Mouse (Mus musculus) forebrain, embryonic 12.5 days (tissue): ENCODE measurements at regions not wholly inside any gene's neighbourhood (a gene's known extent, or its start where the extent isn't known, plus 50 kb on each side); places are given as distances from the start of the nearest gene placed in this dataset.

Source experiments
- ATAC-seq: fragments of 200-750 bp; cut with Nextera tagmentation; 2 replicates; pipeline ENCODE4 v1.8.0; 2017; ENCODE audit warnings: moderate TSS enrichment; ENCODE audit not compliant: low FRiP score
- H3K27ac ChIP-seq: fragments of 300-500 bp; sonication (generic); 2 replicates; pipeline ENCODE4 v1.5.1; 2016; ENCODE audit warnings: mild to moderate bottlenecking
- H3K27me3 ChIP-seq: fragments of 300-500 bp; sonication (generic); 2 replicates; pipeline ENCODE4 v1.6.1; 2016; ENCODE audit warnings: mild to moderate bottlenecking
- H3K36me3 ChIP-seq: fragments of 300-500 bp; sonication (generic); replicated peaks from 2 replicates; pipeline ENCODE4 v1.6.1; 2016; ENCODE audit warnings: mild to moderate bottlenecking
- H3K4me1 ChIP-seq: fragments of 300-500 bp; sonication (generic); 2 replicates; pipeline ENCODE4 v1.6.1; 2016
- H3K4me2 ChIP-seq: fragments of 300-500 bp; sonication (generic); 2 replicates; pipeline ENCODE4 v1.6.1; 2016; ENCODE audit warnings: mild to moderate bottlenecking, moderate library complexity
- H3K4me3 ChIP-seq: fragments of 300-500 bp; sonication (generic); replicated peaks from 2 replicates; pipeline ENCODE4 v1.5.1; 2016; ENCODE audit warnings: mild to moderate bottlenecking
- H3K9ac ChIP-seq: fragments of 300-500 bp; sonication (generic); 2 replicates; pipeline ENCODE4 v1.6.1; 2016; ENCODE audit warnings: mild to moderate bottlenecking
- H3K9me3 ChIP-seq: fragments of 300-500 bp; sonication (generic); 2 replicates; pipeline ENCODE4 v1.6.1; 2016
- WGBS: fragments of 180-500 bp; shearing (Covaris S2); methylation state at CpG from one replicate; pipeline ENCODE4 v1.1.7; 2016; 5-methylcytosine and 5-hydroxymethylcytosine counted together

GRCm38 (mm10) chr10:37402376-37402775 lies 263.7 kb upstream of the Marcks start:
- Histone ChIP-seq H3K9ac (no peak overlapping the region), H3K9me3 (no peaks in the 10 kb centered on the region), H3K4me3 (no peak overlapping the region), H3K4me1 (peaks cover 9% of the 10 kb centered on the region), H3K4me2 (no peak overlapping the region), H3K27ac (no peak overlapping the region), H3K27me3 (no peaks in the 10 kb centered on the region), H3K36me3 (no peaks in the 10 kb centered on the region)
- ATAC-seq = no peak
- 89% methylated on average over 1 of the region's 1 CpGs for WGBS

DNA sequence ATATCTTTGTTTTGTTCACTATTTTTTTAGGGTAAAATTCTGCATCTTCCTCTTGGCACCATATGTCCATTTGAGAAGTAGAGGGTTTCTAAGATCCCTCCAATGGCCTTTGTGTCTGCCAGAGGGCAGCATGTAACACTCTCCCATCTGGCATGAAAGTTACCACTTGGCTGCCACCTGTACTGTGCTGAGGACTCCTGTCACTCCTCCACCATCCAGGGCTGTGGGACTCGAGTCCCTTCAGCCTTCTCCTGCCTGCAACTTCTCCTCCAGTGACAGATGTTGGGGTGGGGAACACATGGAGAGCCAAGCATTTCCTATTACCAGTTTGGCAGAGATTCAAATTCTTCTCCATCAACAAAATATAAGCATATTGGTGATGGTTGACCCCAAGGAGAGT lies 262.3 kb upstream of the Marcks start:
- no peak overlapping the region for H3K4me2 ChIP-seq
- no peak overlapping the region for H3K4me3 ChIP-seq
- no peak overlapping the region for H3K27ac ChIP-seq
- H3K9ac ChIP-seq = no peak overlapping the region
- H3K4me1 ChIP-seq = peaks cover 20% of the 10 kb centered on the region
- peak; percentile 28; the same call in 1 of the 2 replicates for ATAC-seq
- no peaks in the 10 kb centered on the region for H3K9me3 ChIP-seq
- 43% methylated on average over 1 of the region's 1 CpGs for WGBS
- no peaks in the 10 kb centered on the region for H3K36me3 ChIP-seq
- no peaks in the 10 kb centered on the region for H3K27me3 ChIP-seq

DNA sequence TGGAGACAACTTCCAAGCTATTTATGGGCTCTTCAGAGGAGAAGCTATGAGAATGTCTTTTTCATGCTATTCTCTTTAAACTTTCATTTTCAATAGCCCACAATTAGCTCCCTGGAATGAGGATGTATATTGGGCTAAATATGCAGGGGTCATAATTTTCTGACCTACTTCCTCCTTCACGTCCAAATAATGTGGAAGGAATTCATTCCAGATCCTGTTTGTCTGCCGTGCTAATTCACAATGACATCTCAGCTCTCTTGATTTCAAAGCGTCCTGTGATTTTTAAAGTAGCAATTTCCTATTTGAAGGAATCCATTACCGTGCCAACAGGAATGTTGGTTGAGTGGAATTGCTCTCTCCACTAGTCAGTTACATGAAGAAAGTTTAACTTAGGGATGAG lies 261.7 kb upstream of the Marcks start:
- H3K4me1 ChIP-seq = peaks cover 22% of the 10 kb centered on the region
- H3K36me3 ChIP-seq = no peaks in the 10 kb centered on the region
- no peak overlapping the region for H3K4me2 ChIP-seq
- H3K27ac ChIP-seq = no peak overlapping the region
- no peak overlapping the region for H3K9ac ChIP-seq
- H3K9me3 ChIP-seq = no peaks in the 10 kb centered on the region
- H3K27me3 ChIP-seq = no peaks in the 10 kb centered on the region
- no peak for ATAC-seq
- 42% methylated on average over 4 of the region's 4 CpGs for WGBS
- H3K4me3 ChIP-seq = no peak overlapping the region

GRCm38 (mm10) chr10:37397271-37397991 lies 258.7 kb upstream of the Marcks start:
- Histone ChIP-seq H3K4me1 (peaks cover 22% of the 10 kb centered on the region), H3K27ac (peak overlapping the region; percentile 91), H3K4me2 (peak overlapping the region; percentile 57), H3K9me3 (no peaks in the 10 kb centered on the region), H3K4me3 (peak overlapping the region; percentile 29), H3K27me3 (no peaks in the 10 kb centered on the region), H3K36me3 (no peaks in the 10 kb centered on the region), H3K9ac (peak overlapping the region; percentile 25; the same call in 1 of the 2 replicates)
- ATAC-seq = peak; percentile 97
- WGBS = 5% methylated on average over 18 of the region's 18 CpGs

- Histone ChIP-seq H3K9ac (no peak overlapping the region), H3K27ac (no peak overlapping the region), H3K9me3 (no peaks in the 10 kb centered on the region), H3K27me3 (no peaks in the 10 kb centered on the region), H3K4me1 (no peaks in the 10 kb centered on the region), H3K36me3 (no peaks in the 10 kb centered on the region), H3K4me2 (no peak overlapping the region), H3K4me3 (no peak overlapping the region)
- no peak for ATAC-seq
- 85% methylated on average over 3 of the region's 3 CpGs for WGBS
These were observed 251.3 kb upstream of the Marcks start for GRCm38 (mm10) chr10:37390011-37390410.

DNA sequence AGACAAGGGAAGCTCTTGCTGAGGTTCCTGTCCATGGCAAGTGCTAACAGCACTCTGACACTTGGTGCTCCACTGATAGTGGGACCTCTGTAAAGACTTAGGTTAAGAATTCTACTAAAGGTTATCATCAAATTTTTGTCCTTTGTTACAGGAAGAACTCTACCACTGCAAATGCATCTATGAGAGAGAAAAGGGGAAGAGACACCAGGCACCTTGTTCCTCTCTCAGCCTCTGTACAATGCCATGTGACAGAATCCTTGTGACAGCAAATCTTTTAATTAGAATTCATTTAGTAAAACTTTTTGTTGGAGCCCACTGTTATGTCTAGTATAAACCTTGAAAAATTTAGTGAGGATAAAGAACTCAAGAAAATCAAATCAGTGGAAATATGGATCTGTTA lies 247.5 kb upstream of the Marcks start:
- H3K4me2 ChIP-seq = no peak overlapping the region
- no peak overlapping the region for H3K9ac ChIP-seq
- H3K27me3 ChIP-seq = no peaks in the 10 kb centered on the region
- H3K4me1 ChIP-seq = no peaks in the 10 kb centered on the region
- H3K4me3 ChIP-seq = no peak overlapping the region
- H3K27ac ChIP-seq = no peak overlapping the region
- H3K36me3 ChIP-seq = no peaks in the 10 kb centered on the region
- no peaks in the 10 kb centered on the region for H3K9me3 ChIP-seq
- no peak for ATAC-seq

GRCm38 (mm10) chr10:37380024-37380423 lies 241.3 kb upstream of the Marcks start:
- Histone ChIP-seq H3K27me3 (no peaks in the 10 kb centered on the region), H3K27ac (0 out of 2 replicates have a peak overlapping the region, but pooled peaks have one; percentile 9), H3K36me3 (no peaks in the 10 kb centered on the region), H3K9ac (no peak overlapping the region), H3K4me3 (no peak overlapping the region), H3K4me2 (no peak overlapping the region), H3K9me3 (no peaks in the 10 kb centered on the region), H3K4me1 (peaks cover 30% of the 10 kb centered on the region)
- 74% methylated on average over 1 of the region's 1 CpGs for WGBS
- no peak for ATAC-seq

- Histone ChIP-seq H3K4me3 (no peak overlapping the region), H3K9me3 (no peaks in the 10 kb centered on the region), H3K4me2 (peak overlapping the region; percentile 23), H3K36me3 (no peaks in the 10 kb centered on the region), H3K27ac (peak overlapping the region; percentile 88), H3K4me1 (peaks cover 30% of the 10 kb centered on the region), H3K9ac (no peak overlapping the region), H3K27me3 (no peaks in the 10 kb centered on the region)
- WGBS = 4% methylated on average over 4 of the region's 4 CpGs
- ATAC-seq = peak; percentile 93
These were observed 239.4 kb upstream of the Marcks start for GRCm38 (mm10) chr10:37378002-37378702.

- peaks cover 30% of the 10 kb centered on the region for H3K4me1 ChIP-seq
- H3K36me3 ChIP-seq = no peaks in the 10 kb centered on the region
- H3K27me3 ChIP-seq = no peaks in the 10 kb centered on the region
- H3K27ac ChIP-seq = peak overlapping the region; percentile 42; the same call in 1 of the 2 replicates
- WGBS = 77% methylated on average over 1 of the region's 1 CpGs
- ATAC-seq = peak; percentile 57
- H3K9ac ChIP-seq = no peak overlapping the region
- H3K4me3 ChIP-seq = no peak overlapping the region
- no peak overlapping the region for H3K4me2 ChIP-seq
- H3K9me3 ChIP-seq = no peaks in the 10 kb centered on the region
These were observed 238.7 kb upstream of the Marcks start for GRCm38 (mm10) chr10:37377258-37378001.

DNA sequence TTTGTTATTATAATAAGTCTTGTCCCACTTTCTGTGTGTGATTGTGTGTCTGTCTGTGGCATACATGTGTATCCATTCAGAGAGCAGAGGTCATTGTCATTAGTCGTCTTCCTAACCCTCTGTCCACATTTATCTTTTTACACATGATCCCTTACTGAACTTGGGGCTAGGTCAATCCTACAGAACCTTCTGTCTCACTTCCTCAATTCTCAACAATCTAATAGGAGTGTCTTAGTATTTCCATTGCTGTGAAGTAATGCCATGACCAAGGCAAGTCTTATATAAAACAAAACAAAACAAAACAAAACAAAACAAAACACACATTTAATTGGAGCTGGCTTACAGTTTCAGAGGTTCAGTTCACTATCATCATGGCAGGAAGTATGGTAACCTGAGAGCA lies 237.5 kb upstream of the Marcks start:
- ATAC-seq = no peak
- Histone ChIP-seq H3K4me2 (no peak overlapping the region), H3K27me3 (no peaks in the 10 kb centered on the region), H3K9ac (no peak overlapping the region), H3K36me3 (no peaks in the 10 kb centered on the region), H3K4me3 (no peak overlapping the region), H3K4me1 (peaks cover 30% of the 10 kb centered on the region), H3K27ac (no peak overlapping the region), H3K9me3 (no peaks in the 10 kb centered on the region)
- 72% methylated on average over 1 of the region's 1 CpGs for WGBS

- Histone ChIP-seq H3K4me3 (no peak overlapping the region), H3K27ac (no peak overlapping the region), H3K4me1 (peaks cover 30% of the 10 kb centered on the region), H3K9ac (no peak overlapping the region), H3K27me3 (no peaks in the 10 kb centered on the region), H3K4me2 (no peak overlapping the region), H3K9me3 (no peaks in the 10 kb centered on the region), H3K36me3 (no peaks in the 10 kb centered on the region)
- no peak for ATAC-seq
- WGBS = 89% methylated on average over 1 of the region's 1 CpGs
These were observed 236.9 kb upstream of the Marcks start for GRCm38 (mm10) chr10:37375648-37376047.

- Histone ChIP-seq H3K4me3 (no peak overlapping the region), H3K36me3 (no peaks in the 10 kb centered on the region), H3K4me1 (no peaks in the 10 kb centered on the region), H3K9me3 (no peaks in the 10 kb centered on the region), H3K4me2 (no peak overlapping the region), H3K27ac (no peak overlapping the region), H3K27me3 (no peaks in the 10 kb centered on the region), H3K9ac (no peak overlapping the region)
- WGBS = 87% methylated on average over 5 of the region's 5 CpGs
- ATAC-seq = no peak
These were observed 230.4 kb upstream of the Marcks start for GRCm38 (mm10) chr10:37368997-37369679.
